Mouse (Mus musculus): ENCODE results near the gene Rpl6. TPM values are rescaled to one million over a fixed set of nuclear protein-coding genes. Genes with fewer than 3 reads are reported as not detected.

The Rpl6 gene
- polyA plus RNA-seq, 1 experiment, result 2,082 TPM

GRCm38 (mm10) chr5:121190836-121191583 lies 13.3 kb upstream of the Rpl6 start, which contains the start of gene Ptpn11:
Gene Ptpn11 (minus strand): TSS chr5:121191397.
- Histone ChIP-seq H3K9me3 (replicated peaks; ENCODE audit: control insufficient read depth, insufficient read depth, low read length, poor library complexity, severe bottlenecking) (no peaks in the 10 kb centered on the region), H3K36me3 (ENCODE audit: control insufficient read depth, insufficient read depth, low read length, poor library complexity, severe bottlenecking) (no peaks in the 10 kb centered on the region), H3K4me1 (ENCODE audit: control insufficient read depth, insufficient read depth, low read length) (no peaks in the 10 kb centered on the region), H3K9ac (ENCODE audit: low read depth, poor library complexity, severe bottlenecking) (peak within 1 kb of the TSS; percentile 97), H3K27ac (ENCODE audit: insufficient read depth, low read length) (peak within 1 kb of the TSS; percentile 59; the same call in 1 of the 2 replicates), H3K27me3 (ENCODE audit: control insufficient read depth, insufficient read depth, low read length, poor library complexity, severe bottlenecking) (no peaks in the 10 kb centered on the region), H3K4me3 (ENCODE audit: low read depth, low read length) (peak within 1 kb of the TSS; percentile 100)
- TF ChIP-seq EP300 (IDR thresholded peaks at IDR 0.05; ENCODE audit: insufficient read depth, low read depth, low read length) (no peak), POLR2A (IDR thresholded peaks at IDR 0.05; ENCODE audit: insufficient read depth, low read length) (peak; percentile 65), CTCF (IDR thresholded peaks at IDR 0.05; ENCODE audit: low read depth, low read length) (no peak)

GRCm38 (mm10) chr5:121191584-121191906 lies 12.7 kb upstream of the Rpl6 start:
- Histone ChIP-seq H3K9ac (ENCODE audit: low read depth, poor library complexity, severe bottlenecking) (peak overlapping the region; percentile 97), H3K4me3 (ENCODE audit: low read depth, low read length) (peak overlapping the region; percentile 100)

GRCm38 (mm10) chr5:121194173-121194572 lies 10.1 kb upstream of the Rpl6 start:
- Histone ChIP-seq H3K4me1 (ENCODE audit: control insufficient read depth, insufficient read depth, low read length) (no peaks in the 10 kb centered on the region), H3K36me3 (ENCODE audit: control insufficient read depth, insufficient read depth, low read length, poor library complexity, severe bottlenecking) (no peaks in the 10 kb centered on the region), H3K4me3 (ENCODE audit: low read depth, low read length) (no peak overlapping the region), H3K27ac (ENCODE audit: insufficient read depth, low read length) (no peak overlapping the region), H3K9ac (ENCODE audit: low read depth, poor library complexity, severe bottlenecking) (no peak overlapping the region), H3K27me3 (ENCODE audit: control insufficient read depth, insufficient read depth, low read length, poor library complexity, severe bottlenecking) (no peaks in the 10 kb centered on the region), H3K9me3 (replicated peaks; ENCODE audit: control insufficient read depth, insufficient read depth, low read length, poor library complexity, severe bottlenecking) (no peaks in the 10 kb centered on the region)
- no peak for TF ChIP-seq CTCF (IDR thresholded peaks at IDR 0.05; ENCODE audit: low read depth, low read length)
- no peak for TF ChIP-seq POLR2A (IDR thresholded peaks at IDR 0.05; ENCODE audit: insufficient read depth, low read length)

More at GRCm38 (mm10) chr5:121191584-121191906, 12.7 kb upstream of the Rpl6 start:
- H3K27ac ChIP-seq (ENCODE audit: insufficient read depth, low read length), result peak overlapping the region; percentile 59; the same call in 1 of the 2 replicates
- H3K27me3 ChIP-seq (ENCODE audit: control insufficient read depth, insufficient read depth, low read length, poor library complexity, severe bottlenecking), result no peaks in the 10 kb centered on the region
- H3K4me1 ChIP-seq (ENCODE audit: control insufficient read depth, insufficient read depth, low read length), result no peaks in the 10 kb centered on the region
- no peaks in the 10 kb centered on the region for H3K36me3 ChIP-seq (ENCODE audit: control insufficient read depth, insufficient read depth, low read length, poor library complexity, severe bottlenecking)
- no peak for TF ChIP-seq POLR2A (IDR thresholded peaks at IDR 0.05; ENCODE audit: insufficient read depth, low read length)
- no peak for TF ChIP-seq CTCF (IDR thresholded peaks at IDR 0.05; ENCODE audit: low read depth, low read length)
- TF ChIP-seq EP300 (IDR thresholded peaks at IDR 0.05; ENCODE audit: insufficient read depth, low read depth, low read length), result no peak
- H3K9me3 ChIP-seq (replicated peaks; ENCODE audit: control insufficient read depth, insufficient read depth, low read length, poor library complexity, severe bottlenecking), result no peaks in the 10 kb centered on the region

- no peak for TF ChIP-seq CTCF (IDR thresholded peaks at IDR 0.05; ENCODE audit: low read depth, low read length)
- TF ChIP-seq EP300 (IDR thresholded peaks at IDR 0.05; ENCODE audit: insufficient read depth, low read depth, low read length), result no peak
- TF ChIP-seq POLR2A (IDR thresholded peaks at IDR 0.05; ENCODE audit: insufficient read depth, low read length), result no peak
- Histone ChIP-seq H3K4me1 (ENCODE audit: control insufficient read depth, insufficient read depth, low read length) (no peaks in the 10 kb centered on the region), H3K27ac (ENCODE audit: insufficient read depth, low read length) (no peak overlapping the region), H3K4me3 (ENCODE audit: low read depth, low read length) (no peak overlapping the region), H3K27me3 (ENCODE audit: control insufficient read depth, insufficient read depth, low read length, poor library complexity, severe bottlenecking) (no peaks in the 10 kb centered on the region), H3K9me3 (replicated peaks; ENCODE audit: control insufficient read depth, insufficient read depth, low read length, poor library complexity, severe bottlenecking) (no peaks in the 10 kb centered on the region), H3K9ac (ENCODE audit: low read depth, poor library complexity, severe bottlenecking) (no peak overlapping the region), H3K36me3 (ENCODE audit: control insufficient read depth, insufficient read depth, low read length, poor library complexity, severe bottlenecking) (no peaks in the 10 kb centered on the region)
These were observed 7.5 kb upstream of the Rpl6 start for GRCm38 (mm10) chr5:121196764-121197163.

GRCm38 (mm10) chr5:121197337-121197736 lies 6.9 kb upstream of the Rpl6 start:
- Histone ChIP-seq H3K27ac (ENCODE audit: insufficient read depth, low read length) (no peak overlapping the region), H3K4me1 (ENCODE audit: control insufficient read depth, insufficient read depth, low read length) (no peaks in the 10 kb centered on the region), H3K27me3 (ENCODE audit: control insufficient read depth, insufficient read depth, low read length, poor library complexity, severe bottlenecking) (no peaks in the 10 kb centered on the region), H3K9me3 (replicated peaks; ENCODE audit: control insufficient read depth, insufficient read depth, low read length, poor library complexity, severe bottlenecking) (no peaks in the 10 kb centered on the region), H3K9ac (ENCODE audit: low read depth, poor library complexity, severe bottlenecking) (no peak overlapping the region), H3K36me3 (ENCODE audit: control insufficient read depth, insufficient read depth, low read length, poor library complexity, severe bottlenecking) (no peaks in the 10 kb centered on the region), H3K4me3 (ENCODE audit: low read depth, low read length) (no peak overlapping the region)
- TF ChIP-seq CTCF (IDR thresholded peaks at IDR 0.05; ENCODE audit: low read depth, low read length) (no peak), POLR2A (IDR thresholded peaks at IDR 0.05; ENCODE audit: insufficient read depth, low read length) (no peak), EP300 (IDR thresholded peaks at IDR 0.05; ENCODE audit: insufficient read depth, low read depth, low read length) (no peak)

GRCm38 (mm10) chr5:121198376-121198775 lies 5.9 kb upstream of the Rpl6 start:
- Histone ChIP-seq H3K4me3 (ENCODE audit: low read depth, low read length) (no peak overlapping the region), H3K9ac (ENCODE audit: low read depth, poor library complexity, severe bottlenecking) (no peak overlapping the region), H3K4me1 (ENCODE audit: control insufficient read depth, insufficient read depth, low read length) (no peaks in the 10 kb centered on the region), H3K36me3 (ENCODE audit: control insufficient read depth, insufficient read depth, low read length, poor library complexity, severe bottlenecking) (no peaks in the 10 kb centered on the region), H3K27ac (ENCODE audit: insufficient read depth, low read length) (no peak overlapping the region), H3K9me3 (replicated peaks; ENCODE audit: control insufficient read depth, insufficient read depth, low read length, poor library complexity, severe bottlenecking) (no peaks in the 10 kb centered on the region), H3K27me3 (ENCODE audit: control insufficient read depth, insufficient read depth, low read length, poor library complexity, severe bottlenecking) (no peaks in the 10 kb centered on the region)
- TF ChIP-seq EP300 (IDR thresholded peaks at IDR 0.05; ENCODE audit: insufficient read depth, low read depth, low read length) (no peak), CTCF (IDR thresholded peaks at IDR 0.05; ENCODE audit: low read depth, low read length) (no peak), POLR2A (IDR thresholded peaks at IDR 0.05; ENCODE audit: insufficient read depth, low read length) (no peak)
